Mouse (Mus musculus) liver, embryonic 14.5 days (tissue): ENCODE measurements around the gene Majin.

Experiments
- CTCF ChIP-seq: IDR thresholded peaks from 2 replicates; pipeline ENCODE4 v1.5.1; 2016; ENCODE audit warnings: antibody characterized with exemption, low read depth, control low read depth
- EP300 ChIP-seq: IDR thresholded peaks from 2 replicates; pipeline ENCODE4 v1.6.1; 2016; ENCODE audit warnings: antibody characterized with exemption, low read depth

- TF ChIP-seq CTCF = no peak
- no peak for TF ChIP-seq EP300
Measured at GRCm38 (mm10) chr19:6240725-6241124, 56.5 kb downstream of the Majin start.
